Mouse (Mus musculus): ENCODE results near the gene Frmd4b.

Gene Frmd4b

DNA sequence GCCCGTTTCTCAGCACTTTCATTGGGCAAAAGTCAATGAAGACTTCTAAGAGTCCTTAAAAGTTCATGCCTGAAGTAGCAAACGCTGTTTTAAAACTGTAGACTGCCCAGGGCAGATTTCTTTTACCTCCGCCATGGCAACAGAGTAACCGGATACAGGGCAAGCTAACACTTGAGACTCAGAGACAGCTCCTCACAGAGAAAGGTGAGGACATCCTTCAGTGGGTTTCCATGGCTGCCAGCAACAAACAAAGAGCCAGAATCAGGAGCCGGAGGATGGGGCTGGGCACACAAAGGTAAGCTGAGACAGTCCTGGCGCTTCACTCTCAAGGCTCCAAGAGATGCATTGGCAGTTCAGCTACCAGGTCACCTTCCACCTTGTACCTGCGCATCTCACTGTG is 260.7 kb downstream of the Frmd4b start:
- DNase-seq (ENCODE audit: low spot score in 2 of 2) = no peak

DNA sequence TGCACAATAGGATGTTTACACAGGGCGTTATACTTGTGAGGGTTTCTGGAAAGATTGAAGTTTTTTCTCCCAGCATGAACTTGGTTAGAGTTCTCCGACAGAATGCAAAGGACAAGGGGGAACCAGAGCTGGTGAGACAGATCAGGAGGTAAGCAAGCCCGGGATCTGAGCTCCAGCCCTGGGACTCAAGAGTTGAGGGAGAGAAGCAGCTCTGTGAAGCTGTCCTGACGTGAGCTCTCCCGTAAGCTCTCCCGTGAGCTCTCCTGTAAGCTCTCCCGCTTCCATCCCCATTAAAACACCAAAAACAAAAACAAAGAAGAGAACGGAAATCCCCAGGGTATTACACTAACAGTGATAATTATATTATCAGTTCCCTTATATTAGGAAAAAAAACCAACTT is 262.2 kb downstream of the Frmd4b start:
- DNase-seq (ENCODE audit: low spot score in 2 of 2) = no peak

DNA sequence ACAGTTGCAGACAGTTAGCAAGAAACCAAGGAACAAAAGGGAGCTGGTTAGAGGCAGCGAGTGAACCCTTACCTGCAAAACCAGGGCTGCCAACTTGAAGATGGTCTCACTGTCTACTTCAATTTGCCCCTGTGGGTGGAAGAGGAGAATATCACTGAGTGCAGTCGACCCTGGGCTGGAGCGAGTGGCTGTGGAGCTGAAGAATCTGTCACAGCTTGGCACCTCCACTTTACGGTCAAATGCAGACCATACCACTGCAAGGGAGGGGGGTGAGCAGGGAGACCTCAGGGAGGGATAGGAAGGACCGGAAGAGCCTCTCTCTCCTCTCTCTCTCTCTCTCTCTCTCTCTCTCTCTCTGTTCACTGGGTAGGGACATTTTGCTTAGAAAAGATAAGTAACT is 263.4 kb downstream of the Frmd4b start:
- DNase-seq (ENCODE audit: low spot score in 2 of 2) = no peak

DNA sequence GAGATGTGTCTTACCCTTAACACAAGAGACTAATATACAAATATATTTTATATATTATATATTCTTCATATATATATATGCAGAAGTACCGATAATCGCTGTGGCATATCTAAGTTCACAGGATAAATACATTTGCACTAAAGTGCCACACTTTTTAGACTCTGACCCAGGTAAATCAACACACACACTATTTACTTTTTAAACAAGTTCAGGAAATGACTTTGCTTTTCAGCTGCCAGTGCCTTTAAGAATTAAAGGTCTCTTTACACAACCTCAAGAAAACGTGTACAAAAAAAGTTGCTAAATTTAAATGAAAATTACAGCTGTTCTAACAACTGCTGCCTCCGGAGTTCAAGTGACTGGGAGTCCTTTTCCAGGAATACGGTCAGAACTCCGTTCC is 264.0 kb downstream of the Frmd4b start:
- no peak for DNase-seq (ENCODE audit: low spot score in 2 of 2)

DNA sequence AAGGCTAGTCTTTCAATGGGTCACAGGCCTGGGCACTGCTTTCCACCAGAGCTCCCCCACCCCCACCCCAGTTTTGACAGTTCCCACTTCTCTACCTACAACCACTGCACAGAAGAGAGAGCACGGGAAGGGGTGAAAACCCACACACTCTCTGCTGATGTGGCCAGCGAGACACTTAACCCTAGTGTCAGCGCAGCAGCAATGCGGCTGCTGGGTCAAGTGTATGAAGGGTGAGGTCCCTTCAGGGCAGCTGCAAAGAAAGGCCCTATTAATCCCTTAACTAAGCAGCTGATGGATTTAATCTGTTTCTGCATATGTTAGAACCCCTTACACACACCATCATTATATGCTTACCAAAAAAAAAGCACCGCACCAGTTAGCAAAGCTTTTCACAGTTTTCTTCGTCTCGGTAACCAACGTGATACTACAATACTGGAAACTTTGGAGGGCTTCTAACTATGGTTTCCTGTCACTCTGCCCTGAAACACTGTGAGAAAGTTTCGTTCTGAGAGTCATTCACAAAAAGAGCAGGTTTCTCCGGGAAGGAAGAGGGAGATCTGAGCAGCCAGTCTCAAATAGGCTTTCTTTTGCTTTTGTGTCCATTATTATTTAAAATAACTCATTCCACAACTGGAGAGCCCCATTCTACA is 264.7 kb downstream of the Frmd4b start:
- DNase-seq (ENCODE audit: low spot score in 2 of 2) = no peak

DNA sequence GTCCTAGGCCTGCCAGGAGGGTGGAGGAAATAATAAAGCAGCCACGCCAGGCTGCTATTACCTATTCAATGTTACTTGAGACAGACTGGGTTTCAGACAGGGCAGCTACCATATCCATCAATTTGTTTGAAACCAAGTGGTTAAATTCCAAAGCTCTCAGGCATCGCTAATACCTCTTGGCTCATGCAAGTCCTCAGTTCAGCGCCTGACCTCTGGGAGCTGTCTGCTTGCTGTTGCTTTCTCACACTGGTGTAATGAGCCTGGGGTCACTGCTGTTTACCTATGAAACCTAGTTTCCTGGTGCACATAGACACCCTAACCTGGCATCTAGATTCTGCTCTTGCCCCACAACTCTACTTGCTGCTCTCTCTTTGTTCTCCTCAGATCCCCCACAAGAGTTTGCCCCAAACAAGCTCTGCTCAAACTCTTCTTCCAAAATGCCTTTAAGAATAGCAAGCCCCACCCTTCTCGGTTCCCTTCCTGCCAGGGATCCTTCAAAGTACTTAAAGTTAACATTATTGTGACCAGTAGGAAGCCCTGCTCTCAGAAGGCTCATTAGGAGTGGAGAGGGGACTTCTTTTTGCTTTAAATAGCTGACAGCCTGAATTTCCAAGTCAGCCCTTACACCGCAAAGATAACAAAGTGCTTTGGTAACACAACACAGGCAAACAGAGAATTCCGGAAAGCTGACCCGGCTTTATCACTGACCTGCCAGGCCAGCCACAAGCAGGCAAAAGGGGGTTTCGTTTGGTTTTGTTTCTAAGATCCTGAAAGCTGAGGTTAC is 267.8 kb downstream of the Frmd4b start:
- DNase-seq (ENCODE audit: low spot score in 2 of 2) = no peak

DNA sequence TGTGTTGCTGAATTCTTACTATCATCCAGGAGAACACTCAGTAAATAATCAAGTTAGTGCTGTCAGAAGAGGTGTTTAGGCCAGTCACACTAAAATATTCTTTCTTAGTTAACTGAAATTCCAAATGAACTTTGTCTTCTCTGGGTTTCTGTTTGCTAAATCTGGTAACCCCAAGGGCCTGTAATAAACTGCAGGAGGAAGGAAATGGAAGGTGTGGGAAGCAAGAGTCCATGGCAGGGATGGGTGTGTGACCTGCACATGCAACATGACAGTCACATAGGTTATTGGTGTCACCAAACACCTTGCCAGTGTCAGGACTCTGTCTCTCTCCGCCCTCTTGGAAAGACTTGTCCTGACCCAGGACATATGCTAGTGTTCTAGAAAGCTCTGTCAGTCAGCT is 270.4 kb downstream of the Frmd4b start:
- DNase-seq (ENCODE audit: low spot score in 2 of 2) = no peak

DNA sequence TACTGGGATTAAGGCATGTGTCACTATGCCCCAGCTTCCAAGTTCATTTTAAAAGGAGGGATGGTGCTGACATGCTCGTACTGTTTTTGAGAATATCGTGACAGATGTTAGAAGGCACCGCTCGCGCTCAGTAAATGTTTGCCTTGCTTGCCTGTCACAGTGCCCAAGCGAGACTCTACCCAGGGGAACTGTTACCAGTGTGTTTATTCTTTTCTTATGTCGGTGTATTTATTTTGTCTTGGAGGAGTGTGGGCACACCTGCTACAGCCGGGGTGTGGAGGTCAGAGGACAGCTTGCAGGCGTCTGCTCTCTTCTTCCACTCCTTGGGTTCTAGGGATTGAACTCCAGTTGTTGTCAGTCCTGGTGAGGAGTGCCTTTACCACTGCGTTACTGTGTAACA is 270.8 kb downstream of the Frmd4b start:
- no peak for DNase-seq (ENCODE audit: low spot score in 2 of 2)

DNA sequence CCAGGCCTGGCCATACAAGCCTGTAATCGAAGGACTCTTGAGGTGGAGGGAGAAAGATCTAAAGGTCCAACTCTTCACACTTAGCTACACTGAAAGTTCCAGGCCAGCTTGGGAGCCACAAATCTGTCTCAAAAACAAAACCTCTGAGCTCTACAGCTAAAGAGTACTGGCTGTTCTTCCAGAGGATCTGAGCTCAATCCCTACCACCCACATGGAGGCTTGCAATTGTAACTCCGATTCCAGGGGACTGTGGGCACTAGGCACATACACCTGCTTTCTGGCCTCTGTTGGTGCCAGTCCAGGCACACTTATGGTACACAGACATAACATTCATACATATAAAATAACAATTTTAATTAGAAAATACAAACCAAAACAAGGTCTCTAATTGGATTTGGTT is 271.4 kb downstream of the Frmd4b start:
- DNase-seq (ENCODE audit: low spot score in 2 of 2) = no peak

DNA sequence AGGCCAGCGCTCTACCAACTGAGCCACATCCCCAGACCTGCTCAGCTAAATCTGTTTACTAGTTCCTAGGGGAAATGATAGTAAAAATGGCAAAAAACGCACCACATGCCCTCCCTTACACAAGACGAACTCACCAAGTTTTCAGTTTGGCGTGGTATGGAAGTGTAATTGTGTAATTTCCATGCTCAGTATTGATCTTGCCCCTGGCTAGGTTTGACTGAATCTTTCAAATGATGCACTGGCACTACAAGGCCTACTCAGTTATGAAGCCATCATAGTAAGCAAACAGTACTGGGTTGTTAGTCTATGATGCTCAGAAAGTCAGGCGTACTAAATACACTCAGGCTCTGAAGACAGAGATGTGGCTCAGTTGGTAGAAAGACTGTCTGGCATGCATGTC is 275.2 kb downstream of the Frmd4b start:
- no peak for DNase-seq (ENCODE audit: low spot score in 2 of 2)

DNA sequence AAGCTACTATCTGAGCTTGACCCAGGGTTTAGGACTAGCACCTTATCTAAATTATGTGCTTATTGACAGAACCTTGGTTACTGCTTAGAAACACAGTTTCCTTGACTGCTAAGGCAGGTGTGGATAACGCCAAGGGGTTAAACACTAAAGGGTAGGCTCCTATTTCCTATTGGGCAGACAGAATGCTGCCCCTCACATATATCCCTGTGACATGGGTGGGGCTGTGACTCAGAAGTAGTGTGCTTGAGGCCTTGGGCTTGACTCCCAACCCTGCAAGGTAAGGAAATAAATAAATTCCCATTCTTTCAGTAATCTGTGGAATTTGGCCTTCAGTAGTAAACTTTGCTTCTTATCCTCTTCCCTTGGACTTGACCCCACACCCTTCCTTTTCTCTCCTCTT is 275.7 kb downstream of the Frmd4b start:
- DNase-seq (ENCODE audit: low spot score in 2 of 2) = no peak

DNA sequence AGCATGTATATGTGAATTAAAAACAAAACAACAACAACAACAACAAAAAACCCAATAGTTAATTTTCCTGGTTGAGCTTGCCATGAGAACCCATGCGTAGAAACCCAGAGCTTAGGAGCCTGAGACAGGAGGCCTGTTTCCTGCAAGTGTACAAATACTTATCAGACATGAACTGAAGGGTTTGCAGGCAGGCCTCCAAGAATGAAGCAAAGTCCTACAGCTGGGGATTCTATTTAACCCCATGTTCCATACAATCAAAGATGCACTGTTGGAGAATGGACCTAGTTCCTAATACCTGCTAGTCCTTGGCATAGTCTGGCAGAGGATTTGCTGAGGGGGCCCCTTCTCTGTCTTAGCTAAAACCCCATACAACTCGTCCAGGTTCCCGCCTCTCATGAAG is 276.2 kb downstream of the Frmd4b start:
- no peak for DNase-seq (ENCODE audit: low spot score in 2 of 2)

DNA sequence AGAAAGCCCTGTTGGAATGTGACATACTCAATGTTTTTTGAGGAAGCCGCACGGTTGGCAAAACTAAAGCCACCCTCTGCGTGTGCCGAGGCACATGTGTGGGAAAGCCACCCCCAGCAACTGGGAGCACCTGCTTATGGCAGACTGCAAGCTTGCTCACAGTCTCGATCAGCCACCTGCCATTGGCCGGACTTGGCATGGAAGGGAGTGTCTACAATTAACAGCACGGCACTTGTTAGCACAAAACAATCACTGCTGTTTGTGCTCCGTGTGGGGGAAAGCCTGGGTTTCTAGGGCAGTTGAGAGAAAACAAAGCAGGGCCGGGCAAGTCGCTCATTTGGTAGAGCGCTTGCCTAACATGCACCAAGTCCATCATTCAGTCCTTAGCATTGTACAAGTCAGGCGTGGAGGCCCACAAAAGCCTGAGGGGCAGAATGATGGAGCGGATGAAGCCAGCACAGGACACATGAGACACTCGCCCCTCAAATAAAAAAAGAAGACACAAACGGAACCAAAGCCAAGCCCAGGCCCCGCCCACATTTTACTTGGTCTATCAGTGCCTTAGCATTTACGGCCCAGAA is 277.0 kb downstream of the Frmd4b start:
- DNase-seq (ENCODE audit: low spot score in 2 of 2) = peak; percentile 11 to 16

DNA sequence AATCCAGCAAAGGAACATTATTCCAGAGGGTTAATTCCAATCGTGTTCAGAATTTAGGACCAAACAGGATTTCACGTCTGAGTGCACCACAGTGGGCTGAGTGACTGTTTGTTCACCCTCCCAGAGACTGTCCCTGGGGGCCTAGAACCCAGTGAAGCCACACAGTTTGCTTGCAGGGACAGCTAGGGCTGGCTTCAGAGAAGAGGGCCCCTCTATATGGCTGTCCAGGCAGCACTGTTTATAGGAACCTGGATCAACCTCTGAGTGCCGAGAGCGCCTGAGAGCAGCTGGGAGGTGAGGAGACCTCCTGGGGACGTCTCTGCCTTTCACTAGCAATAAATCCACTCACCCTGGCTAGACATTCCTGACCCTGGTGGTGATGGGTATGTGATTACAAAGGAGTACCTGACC is 278.1 kb downstream of the Frmd4b start:
- no peak for DNase-seq (ENCODE audit: low spot score in 2 of 2)

DNA sequence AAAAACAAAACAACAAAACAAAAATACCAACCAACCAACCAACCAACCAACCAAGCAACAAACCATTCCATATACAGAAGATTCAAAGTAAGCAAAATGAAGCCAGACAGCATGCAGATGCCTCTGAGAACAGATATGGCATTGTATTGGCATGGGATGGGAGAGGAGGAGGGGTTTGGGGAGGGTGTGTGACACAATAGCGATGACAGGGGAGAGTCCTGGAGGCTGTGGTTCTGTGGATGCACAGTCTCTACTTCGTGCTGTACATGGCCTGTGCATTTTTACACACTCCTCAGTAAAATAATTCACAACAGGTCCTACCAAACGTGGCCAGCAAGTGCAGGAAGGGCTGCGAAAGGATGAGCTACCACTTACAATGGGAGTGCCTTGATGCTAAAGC is 278.5 kb downstream of the Frmd4b start:
- no peak for DNase-seq (ENCODE audit: low spot score in 2 of 2)

DNA sequence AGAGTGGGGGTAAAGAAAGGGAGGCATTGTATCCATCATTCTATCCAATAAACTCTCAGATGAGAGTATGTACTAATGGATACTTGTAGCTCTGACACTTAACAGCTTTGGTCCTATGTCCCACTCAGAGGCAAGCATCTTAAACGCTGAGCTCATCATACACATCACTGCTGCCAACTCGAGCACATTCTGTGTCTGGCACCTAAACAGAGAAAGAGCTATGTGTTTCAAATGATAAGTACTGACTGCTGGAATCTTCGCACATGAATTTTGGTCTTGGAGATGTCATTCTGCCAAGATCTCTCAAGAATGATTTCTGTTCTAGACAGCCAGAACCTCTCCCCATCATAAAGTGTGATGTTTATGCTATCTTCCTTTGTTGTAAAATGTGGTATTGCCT is 284.0 kb downstream of the Frmd4b start:
- DNase-seq (ENCODE audit: low spot score in 2 of 2) = no peak

DNA sequence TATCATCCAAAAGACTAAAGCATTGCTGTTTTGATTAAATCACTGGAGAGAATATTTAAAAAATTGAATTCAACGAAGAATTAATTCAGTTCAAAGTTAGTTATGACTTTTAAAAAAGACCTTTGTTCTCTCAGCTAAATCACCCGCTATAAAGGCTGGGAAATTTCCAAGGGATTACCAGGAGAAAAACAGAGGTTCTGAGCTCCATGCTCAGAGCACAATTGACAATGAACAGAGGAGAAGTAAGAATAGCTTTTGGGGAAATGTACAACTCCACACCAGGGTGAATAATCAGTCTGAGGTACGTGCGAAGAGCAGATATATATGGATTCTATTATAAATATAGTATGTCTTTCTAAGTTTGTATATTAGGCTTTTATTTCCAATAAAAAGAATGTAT is 293.4 kb downstream of the Frmd4b start:
- no peak for DNase-seq (ENCODE audit: low spot score in 2 of 2)

DNA sequence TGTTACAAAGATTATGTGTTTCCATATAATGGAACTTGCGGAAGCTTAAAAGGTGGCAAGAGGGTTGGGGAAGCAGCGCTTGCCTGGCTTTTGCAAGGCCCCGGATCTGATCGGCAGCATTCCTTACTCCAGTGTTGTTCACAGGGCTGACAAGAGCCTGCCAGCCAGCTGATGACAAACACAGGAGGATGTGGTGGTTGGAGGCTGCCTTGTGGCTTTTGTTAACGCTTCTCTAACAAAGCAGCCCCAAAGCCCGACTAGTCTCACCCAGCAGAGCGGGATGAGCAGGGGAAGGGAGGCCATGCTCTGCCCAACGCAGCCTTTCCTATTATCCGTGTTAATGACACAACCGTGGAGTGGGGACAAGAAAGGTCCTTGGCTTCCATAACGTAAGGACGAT is 295.2 kb downstream of the Frmd4b start:
- DNase-seq (ENCODE audit: low spot score in 2 of 2) = no peak

DNA sequence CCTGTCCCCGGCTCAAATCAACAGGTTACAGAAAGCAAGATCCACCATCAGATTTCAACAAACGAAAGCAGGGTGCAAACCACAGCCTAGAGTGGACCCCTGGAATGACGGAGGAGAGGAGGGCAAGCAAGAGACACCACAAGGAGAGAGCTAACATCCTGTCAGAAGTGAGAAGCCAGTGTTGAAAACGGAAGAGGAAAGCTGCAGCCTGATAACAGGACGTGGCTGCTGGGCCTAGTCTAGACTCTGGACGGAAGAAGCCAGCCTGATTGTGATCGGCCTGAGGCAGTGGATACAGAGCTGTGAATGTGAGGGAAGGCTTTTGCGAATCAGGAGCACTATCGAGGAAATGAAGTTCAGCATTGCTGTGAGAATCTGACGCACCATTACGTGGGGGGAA is 296.2 kb downstream of the Frmd4b start:
- no peak for DNase-seq (ENCODE audit: low spot score in 2 of 2)

DNA sequence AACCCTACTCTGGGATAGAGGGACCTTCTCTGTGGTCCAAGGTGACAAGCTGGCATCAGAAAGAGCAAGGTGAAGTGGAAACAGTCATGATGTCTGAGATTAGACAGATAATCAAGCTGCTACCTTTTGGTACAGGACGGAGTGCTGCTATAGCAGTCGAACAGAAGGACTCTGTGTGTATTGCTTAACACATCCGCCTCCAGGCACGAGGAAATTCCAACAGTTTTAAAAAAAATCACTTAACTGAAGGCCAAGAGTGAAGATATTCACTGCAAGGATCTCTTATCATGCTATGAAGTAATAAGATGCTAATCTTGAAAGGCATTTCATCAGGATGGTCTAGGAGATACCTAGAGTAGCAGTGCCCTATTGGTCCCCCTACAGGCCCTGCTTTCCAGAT is 298.3 kb downstream of the Frmd4b start:
- peak in 1 of 2 experiments; percentile 20 for DNase-seq (ENCODE audit: low spot score in 2 of 2)

DNA sequence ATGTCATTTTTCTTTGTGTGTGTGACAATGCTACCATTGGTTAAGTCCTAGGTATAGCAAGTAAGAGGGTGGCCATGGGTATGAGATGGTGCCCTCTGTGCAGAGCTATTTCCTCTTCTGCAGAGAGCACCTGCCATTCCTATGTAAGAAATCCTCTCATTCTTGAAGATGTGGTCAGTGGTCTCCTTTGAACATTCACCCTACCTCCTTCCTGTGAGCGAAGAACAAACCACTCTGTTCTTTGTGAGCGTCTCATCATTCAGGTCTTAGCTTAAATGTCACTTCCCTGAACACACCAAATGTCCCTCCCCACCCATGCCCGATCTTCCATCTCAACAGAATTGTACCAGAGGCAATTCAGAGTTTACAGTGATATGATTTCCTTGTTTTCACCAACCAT is 299.4 kb downstream of the Frmd4b start:
- DNase-seq (ENCODE audit: low spot score in 2 of 2) = no peak

DNA sequence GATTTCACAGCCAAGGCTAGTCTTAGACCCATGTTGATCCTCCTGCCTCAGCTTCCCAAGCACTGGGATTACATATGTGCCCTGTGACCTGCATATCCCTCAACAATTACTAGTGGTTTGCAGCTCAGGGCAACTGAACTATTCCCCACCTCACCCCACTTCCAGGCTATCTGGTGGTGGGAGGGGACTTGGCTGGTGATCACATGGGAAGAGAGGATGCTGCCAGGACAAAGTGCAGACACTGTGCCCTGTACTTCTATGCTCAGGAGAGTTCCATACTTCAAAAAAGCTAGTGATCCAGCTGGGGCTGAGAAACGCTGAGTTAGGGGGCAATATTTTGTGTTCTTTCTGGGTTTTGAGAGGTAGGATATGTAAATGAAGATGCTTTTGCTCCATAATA is 300.6 kb downstream of the Frmd4b start:
- no peak for DNase-seq (ENCODE audit: low spot score in 2 of 2)

DNA sequence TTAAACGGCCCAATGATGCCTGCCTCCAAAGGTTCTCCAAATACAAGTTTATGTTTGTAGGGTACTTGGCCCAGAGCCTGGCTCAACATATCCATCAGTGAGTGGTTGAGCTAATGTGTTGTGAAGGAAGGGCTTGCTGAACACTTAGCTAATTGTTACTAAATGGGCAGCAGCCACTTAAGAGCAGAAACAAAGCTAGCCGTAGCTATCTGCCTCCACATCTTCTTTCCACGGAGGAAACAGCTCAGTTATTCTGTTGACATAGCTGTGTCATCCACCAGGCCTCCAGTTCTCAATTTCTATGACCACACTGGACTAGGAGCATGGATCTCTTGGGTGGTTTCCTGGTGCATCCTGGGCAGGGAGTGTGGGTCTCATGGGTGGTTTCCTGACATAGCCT is 302.0 kb downstream of the Frmd4b start:
- DNase-seq (ENCODE audit: low spot score in 2 of 2) = no peak
